Mouse (Mus musculus) 416B (cell line): Measurements from ENCODE around the gene Strbp.
A peak's percentile ranks its signal among the peaks of the same experiment; 100 is the strongest.

Source experiments
- DNase-seq: peaks from one replicate; pipeline ENCODE4 v3.0.0; 2011; ENCODE audit warnings: low read depth

Gene Strbp

DNA sequence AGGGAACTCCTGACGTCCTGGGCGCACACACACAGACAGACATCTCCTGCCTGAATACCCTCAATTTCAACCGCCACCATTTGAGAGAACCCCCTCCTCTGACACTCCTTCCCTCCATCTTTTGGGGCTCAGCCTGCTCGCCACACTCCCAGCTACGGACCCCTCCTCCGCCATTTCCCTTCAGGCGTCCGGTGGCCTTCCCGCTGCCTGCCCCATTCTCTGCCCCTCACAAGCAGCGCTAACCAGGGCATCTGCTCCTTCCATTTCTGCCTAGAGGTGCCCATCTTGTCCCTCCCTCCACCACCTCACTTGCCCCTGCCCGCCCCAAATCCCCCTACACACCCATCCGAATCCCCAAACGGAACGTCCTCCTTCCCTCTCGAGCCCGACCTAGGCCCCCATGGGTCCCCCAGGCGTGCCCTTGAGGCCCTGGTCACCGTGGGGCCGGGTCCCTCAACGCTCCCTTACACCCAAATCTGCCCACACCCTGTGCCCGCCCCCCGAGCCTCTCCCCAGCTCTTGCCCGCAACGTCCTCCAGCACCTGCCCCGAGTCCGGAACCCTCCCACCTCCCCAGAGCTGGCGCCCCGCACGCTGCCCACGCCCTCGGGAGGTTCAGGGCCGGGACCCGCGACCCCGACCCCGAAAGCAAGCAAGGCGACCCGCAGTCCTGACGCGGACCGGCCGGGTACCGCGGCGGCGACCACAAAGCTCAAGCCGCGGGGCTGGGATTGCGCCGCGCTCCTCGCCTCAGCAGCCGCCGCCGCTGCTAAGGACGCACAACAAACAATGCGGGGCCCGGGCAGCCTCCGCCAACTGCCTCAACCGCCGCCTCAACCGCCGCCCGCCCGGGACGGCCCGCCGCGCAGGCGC, 1.1 kb downstream of the Strbp start:
- peak; percentile 35 for DNase-seq

DNA sequence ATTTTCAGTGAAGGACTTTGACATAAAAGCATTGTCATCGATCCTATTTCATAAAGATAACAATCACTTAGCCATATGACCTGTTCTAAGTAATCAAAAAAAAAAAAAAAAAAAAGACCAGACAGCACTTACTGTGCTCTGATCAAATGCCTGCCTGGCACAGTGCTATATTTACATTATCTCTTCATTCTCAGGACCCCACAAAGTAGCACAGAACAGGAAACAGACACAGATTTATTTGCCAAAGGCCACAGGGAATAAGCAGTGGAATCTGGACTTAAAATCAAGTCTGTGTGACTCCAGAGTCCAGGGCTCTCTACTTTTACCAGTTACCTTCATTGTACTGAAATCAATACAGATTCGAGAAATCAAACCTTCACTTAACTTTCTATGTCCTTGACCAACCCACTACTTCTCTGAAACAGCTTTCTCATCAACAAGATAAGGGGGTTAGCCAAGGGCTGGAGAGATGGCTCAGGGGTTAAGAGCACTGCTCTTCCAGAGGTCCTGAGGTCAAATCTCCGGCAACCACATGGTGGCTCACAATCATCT, 14.5 kb downstream of the Strbp start:
- DNase-seq = no peak

DNA sequence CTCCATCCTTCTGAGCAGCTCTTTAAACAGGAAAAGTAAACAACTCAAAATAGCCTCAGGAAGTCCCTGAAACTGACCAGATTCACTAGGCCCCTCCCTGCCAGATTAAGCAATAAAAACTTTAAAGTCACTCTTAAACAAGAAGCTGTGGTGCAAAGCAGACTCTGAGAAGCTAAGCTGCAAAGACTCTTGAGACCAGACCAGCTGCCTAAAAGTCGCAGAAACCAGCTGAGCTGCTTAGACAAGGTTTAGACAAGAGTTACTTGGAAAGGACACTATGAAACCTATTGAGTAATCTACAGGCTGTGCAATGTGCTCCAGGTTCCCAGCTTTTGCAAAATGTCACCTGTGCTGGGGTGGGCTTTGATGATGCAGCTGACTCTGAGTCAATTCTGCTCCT, 16.6 kb downstream of the Strbp start:
- peak; percentile 58 for DNase-seq

DNA sequence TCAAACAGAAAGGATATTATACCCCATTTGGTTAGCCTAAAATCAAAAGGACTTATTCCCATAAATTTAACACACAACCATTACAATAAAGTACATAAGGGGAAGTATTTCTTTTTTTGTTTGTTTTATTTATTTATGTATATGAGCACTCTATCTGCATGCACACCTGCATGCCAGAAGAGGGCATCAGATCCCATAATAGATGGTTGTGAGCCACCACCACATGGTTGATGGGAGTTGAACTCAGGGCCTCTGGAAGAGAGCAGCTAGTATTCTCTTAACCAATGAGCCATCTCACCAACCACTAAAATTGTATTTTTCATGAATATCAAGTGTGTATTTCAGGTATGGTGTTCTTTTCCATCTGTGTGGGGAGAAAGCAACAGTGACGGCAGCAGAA, 18.8 kb downstream of the Strbp start:
- no peak for DNase-seq

DNA sequence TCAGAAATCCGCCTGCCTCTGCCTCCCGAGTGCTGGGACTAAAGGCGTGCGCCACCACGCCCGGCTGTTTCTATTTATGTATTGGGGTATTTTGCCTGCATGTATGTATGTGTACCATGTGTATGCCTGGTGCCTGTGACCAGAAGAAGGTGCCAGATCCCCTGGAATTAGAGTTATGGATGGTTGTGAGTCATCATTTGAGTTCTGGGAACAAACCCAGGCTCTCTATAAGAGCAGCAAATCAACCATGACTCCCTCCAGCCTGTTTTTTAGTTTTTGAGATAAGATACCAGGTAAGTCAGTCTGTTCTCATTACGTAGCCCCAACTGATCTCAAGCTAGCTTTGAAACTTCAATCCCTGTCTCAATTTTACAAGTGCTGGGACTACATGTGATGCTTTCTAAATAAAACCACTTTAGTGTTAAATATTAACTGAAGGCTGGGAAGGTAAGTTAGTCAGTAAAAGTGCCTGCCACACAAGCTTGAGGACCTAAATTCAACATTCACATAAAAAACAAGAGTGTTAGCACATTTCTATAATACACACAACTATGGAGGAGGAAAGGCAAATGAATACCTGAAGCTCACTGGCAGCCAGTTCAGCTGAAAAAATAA, 21.4 kb downstream of the Strbp start:
- no peak for DNase-seq

DNA sequence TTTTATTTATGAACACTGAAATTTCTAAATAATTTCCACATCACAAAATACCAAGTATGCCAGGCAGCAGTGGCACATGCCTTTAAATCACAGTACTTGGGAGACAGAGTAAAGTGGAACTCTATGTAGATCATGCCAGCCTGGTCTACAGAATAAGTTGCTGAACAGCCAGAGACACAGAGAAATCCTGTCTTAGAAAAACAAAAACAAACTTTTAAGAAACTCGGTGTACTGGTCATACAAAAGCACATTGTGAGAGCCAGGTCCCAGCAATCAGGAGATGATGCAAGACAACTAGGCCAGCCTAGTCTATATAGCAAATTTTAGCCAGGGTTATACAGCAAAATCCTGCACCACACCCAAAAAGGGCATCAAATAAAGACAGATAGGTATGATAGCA, 52.6 kb downstream of the Strbp start:
- no peak for DNase-seq

DNA sequence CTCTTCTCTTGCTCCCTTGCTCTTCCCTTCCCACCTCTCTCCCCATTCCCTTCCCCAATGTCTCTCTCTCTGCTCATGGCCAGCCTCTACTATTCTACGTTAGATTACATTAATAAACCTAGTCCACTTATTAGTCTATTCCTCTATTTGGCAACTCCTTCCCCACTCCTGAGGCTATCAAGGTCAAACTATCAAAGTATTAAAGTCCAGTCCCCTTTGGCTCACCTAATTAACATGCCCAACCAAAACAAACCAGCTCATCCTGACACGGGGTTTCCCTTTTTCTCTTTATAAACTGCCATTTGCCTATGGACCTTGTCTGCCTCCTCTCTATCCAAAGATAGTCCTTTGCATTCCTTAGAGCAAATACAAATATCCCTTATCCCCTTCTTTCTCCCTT, 54.1 kb downstream of the Strbp start:
- DNase-seq = no peak

DNA sequence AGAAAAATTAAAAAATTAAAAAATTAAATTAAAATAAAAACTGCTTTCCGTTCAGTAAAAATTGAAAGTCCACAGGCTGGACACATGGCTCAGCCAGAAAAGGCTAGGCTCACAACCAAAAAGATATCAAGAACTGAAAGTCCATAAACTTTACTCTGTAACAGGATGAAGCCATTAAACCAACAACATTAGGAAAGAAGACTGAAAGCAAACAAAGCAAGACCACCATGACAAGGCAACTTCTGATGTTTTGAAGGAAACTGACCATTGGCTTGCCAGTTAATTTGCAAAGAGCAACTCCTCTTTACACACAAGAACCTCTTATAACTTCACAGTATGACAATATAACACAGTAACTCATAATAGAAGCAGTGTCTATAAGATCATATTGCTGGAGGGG, 54.7 kb downstream of the Strbp start:
- DNase-seq = peak; percentile 74

DNA sequence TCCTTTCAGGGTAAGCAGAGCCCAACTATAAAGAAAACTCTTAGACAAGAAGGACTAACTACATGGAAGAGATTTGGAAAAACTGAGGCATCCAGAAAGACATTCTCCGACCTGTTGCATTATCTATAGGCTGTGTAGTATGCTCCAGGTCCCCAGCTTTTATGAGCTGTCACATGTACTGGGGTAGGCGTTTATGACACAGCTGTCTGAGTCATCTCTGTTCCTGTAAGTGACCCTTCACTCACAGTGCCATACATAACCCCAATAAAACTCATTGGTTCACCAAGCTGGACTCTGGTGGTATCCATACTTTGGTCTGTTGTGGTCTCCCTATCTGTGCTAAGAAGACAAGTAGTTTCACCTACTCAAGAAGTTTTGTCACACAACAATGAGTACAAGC, 80.3 kb downstream of the Strbp start:
- DNase-seq = peak; percentile 56

DNA sequence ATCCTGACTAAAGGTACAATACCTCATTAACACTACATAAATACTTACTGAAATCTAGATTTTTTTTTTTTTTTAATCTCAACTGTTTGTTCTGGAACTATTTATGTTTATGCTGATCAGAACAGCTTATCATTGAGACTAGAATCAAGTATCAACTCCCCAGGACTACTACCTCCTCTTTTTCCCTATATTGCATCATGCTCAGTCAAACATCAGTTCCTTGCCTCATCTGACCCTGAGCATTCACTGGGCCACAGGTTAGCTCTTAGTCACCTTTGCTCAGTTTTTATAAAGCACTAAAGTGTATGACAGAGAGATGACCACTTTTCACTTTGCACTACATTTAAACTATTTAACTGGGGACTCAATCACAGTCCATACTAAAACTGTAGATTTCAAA, 115.7 kb downstream of the Strbp start:
- peak; percentile 17 for DNase-seq

DNA sequence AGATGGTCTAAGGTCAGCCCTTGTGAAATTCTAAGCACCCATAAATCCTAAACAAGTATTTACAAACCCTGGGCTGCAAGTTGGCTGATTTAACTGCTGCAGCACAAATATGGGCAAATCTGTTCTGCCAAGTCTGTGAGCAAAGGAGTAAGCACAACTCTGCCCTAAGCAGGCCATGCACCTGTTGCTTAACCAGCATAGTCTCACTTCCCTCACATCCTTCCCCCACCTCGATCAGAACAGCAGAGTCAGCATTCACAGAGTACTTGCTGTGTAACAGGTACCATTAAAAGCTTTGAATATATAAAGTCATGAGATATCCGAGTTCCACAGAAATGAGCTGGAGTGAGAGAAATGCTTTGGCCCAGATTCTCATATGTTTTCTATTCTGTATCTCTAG, 125.5 kb downstream of the Strbp start:
- no peak for DNase-seq

DNA sequence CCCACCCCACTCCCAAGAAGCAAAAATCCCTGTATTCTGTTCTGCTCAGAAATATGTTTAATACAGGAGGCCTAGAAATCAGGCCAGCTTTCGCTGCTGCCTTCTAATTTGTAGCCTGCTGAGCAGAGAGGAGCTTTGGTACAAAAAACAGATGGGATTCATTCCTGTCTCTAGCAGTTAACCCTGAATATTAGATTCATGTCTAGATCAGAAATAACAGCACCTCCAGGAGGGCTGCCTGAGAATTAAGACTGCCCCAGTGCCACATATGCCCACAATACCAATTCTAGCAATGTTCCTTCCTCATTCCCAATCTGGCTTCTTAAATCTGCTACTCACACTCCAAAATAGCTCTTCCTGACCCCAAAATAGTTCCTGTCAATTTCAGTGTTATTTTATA, 127.0 kb downstream of the Strbp start:
- DNase-seq = no peak

DNA sequence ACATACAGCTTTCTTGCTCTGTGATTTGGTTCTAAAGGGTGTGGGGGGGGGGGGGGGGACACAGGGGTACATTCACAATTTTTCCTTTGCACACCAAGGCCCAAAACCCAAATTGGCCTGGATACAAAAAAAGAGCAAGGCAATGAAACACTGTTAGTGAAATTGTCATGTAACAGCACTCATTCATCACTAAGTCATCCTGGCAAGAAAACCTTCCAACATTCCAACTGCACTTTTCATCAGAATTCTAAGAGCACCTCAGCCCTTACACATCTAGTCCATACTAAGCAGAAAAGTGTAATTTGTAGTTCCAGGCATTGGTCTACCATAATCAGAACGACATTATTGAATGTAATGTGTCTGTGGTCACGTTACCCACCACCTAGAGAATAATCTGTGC, 131.5 kb downstream of the Strbp start:
- DNase-seq = no peak

DNA sequence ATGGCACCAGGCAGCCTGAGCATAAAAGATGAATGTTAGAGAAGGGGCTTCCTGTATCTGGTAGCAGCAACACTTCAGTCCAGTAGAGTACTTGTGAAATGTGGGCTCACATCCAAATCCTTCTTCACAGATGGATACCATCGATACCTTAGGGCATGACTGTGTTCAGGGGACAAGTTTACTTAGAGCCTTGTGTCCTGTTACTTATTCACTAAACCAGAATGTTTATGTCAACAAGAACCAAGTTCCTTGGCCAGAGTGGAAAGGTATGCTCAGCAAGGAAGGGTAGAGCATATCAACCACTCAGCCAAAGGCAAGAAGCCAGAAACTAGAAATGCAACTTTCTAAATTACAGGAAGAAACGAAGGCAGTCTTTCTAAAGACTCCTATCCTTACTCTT, 133.0 kb downstream of the Strbp start:
- DNase-seq = no peak

DNA sequence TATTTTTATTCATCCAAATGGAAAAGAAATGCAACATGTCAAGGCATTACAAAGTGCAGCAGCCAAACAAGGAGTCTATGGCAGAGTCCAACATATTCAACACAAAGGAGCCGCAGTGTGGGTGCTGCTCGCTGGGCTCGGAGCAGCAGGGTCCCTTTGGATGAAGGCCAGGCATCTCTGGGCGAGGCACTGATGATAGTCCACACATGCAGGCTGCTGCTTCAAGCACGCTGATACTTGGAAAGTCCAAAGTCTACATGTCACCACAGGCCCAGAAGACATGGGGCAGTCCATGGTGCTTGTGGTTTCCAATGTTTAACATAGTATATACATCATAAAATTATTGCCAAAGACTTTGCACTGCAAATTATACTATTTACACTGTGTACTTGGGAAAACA, 133.8 kb downstream of the Strbp start:
- no peak for DNase-seq

DNA sequence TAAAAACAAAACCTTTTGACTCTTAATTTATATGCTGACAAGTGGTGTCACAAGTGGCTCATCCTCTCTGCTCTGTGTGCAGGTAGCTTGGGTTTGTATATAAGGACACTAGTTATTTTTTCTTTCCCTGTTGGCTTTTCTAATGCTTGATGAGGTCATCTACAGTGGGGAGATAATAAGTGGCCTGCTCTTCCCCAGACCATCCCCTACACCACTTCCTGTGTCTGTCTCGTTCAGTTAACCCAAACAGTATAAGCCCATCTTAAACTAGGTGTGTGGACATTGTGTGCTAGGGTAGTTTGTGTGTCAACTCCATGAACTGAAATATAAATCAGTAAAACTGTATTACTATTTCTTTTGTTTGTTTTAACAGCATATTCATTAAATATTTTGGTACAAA, 137.6 kb downstream of the Strbp start:
- peak; percentile 55 for DNase-seq

DNA sequence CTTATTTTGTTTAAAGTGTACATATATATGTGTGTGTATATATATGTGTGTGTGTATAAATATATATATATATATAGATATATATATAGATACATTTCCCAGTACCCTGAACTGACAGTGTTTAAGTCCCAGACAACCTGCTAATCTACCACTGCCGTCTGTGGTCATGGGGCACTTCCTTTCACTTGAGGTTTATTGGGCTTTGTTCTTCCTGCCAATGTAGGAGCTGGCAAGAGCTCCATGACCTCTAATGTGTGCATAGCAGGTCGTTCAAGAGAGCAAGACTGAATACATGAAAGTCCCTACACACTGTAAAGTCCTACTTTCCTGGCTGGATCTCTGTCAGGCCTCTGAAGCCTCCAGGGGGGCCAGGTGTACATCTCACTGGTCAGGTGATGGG, 138.1 kb downstream of the Strbp start:
- DNase-seq = peak; percentile 87

DNA sequence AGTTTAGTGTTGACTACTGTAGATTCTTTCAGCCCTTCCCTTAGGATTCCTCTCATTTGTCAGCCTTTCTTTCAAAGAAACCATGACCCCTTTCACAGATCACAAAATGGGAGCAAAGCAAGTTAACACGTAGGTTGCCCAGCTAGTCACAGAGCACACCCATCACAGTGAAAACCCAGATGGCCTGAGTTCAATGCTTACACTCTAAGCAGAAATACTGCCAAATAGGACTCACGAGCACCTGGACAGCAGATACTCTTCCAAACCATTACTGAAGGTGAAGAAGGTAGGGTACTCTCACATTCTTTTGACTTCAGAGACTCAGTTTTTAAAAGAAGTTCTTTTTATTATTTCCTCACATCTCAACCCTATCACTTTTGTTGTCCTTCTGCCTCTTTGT, 147.3 kb downstream of the Strbp start:
- no peak for DNase-seq

DNA sequence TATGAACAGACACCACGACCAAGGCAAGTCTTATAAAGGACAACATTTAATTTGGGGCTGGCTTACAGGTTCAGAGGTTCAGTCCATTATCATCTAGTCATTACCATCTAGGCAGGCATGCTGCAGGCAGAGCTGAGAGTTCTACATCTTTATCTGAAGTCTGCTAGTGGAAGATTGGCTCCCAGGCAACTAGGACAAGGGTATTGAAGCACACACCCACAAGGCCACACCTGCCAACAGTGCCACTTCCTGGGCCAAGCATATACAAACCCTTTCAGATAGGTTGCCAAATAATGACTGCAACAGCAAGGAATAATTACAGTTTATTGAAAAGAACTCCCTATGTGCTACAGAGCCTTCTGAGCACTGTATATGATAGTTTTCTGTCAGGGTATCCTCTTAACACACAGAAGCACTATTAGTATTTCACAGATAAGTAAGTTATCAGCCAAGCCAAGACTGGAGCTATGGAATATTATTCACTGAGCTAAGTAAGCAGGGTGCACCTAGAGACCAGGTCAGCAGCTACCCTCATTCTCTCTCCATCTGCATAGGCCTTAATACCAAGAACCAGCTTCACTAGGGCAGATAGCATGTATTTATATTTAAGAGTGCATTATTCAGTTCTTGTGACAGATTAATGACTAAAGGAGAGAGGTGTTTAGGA, 154.2 kb downstream of the Strbp start:
- no peak for DNase-seq

DNA sequence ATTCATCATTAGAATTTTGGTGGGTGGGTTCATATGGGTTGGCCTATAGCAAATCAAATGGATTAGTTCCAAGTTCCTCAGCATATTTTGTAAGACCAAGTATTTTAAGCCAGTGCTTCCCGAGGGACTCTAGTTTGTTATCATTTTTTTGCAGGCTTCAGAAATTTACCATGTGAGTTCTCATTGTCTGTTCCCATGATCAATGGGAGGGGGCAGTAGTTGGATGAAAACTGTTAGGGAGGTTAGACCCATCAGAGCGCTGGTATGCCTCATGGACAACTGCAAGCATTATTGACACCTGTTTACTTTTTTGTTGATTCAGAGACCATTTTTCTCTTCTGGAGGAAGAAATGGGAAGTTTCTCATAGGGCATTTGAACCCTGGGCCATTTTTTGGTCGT, 172.0 kb downstream of the Strbp start:
- no peak for DNase-seq

DNA sequence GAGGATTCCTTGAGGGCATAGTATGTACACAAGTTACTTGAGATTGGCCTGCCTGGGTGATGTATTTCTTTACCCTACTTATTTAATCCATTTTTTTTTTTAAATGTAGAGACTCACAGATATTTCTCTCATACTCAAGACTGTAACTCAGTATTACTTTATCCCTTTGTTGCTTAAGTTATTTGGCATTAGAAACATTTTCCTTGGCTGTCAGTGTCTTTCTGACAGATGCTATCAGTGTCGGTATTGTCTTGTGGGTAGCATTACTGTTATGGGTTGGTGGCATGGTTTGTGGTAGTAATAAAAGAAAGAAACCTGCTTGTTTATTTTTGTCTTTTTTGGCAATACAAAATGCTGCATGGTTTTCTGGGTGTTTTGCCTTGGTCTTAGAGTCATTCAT, 172.9 kb downstream of the Strbp start:
- no peak for DNase-seq

DNA sequence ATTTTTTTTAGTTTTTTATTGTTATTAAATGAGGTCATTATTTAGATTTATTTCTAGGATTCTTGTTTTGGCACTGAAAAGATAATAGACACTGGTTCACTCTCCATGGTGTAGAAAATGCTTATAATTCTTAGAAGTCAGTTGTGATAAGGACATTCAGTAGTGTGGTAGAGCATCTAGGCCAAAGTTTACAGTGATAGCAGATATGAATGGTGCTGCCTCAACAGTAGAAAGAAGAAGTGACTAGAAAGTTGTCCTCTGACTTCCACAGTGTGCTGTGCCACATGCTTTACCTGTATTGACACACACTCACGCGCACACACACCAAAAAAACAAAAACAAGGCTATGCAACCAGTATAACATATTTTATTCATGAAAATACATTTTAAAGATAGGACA, 174.3 kb downstream of the Strbp start:
- no peak for DNase-seq

DNA sequence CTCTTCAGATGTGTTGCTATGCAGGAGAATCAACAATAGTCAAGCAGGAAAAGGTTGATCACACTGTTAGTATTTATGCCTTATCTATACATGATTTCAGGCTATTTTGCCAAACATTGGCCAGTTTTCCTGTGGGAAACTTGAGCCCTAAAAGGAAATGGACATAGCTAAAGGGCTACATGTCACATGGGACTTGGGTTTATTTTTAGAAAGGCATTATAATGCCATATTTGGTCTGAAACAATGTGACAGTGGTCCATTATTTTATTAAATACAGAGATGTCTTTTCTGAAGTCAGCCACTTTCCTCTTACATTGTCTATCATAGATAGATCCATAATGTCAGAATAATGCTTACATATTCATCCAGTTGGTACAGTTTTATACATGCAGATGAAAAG, 176.1 kb downstream of the Strbp start:
- no peak for DNase-seq
